Mouse (Mus musculus): Measurements from ENCODE around the gene Phf23.

GRCm38 (mm10) chr11:70039631-70040030, 44.1 kb downstream of the Phf23 start:
- TF ChIP-seq CTCF (IDR thresholded peaks at IDR 0.05; ENCODE audit: low read depth) = no peak
- TF ChIP-seq EP300 (IDR thresholded peaks at IDR 0.05; ENCODE audit: low read depth) = no peak

Data from heart, postnatal 0 days (tissue).